Mouse (Mus musculus) C2C12 (cell line): ENCODE results near the gene Mgam. TPM values are rescaled to one million over a fixed set of nuclear protein-coding genes. Genes with fewer than 3 reads are reported as not detected.
"Not testable (repeated sequence)": the region's sequence is repeated elsewhere in the genome, so short reads cannot be mapped to it uniquely, and the experiment has no call there.

Experiments used
- H3K27me3 ChIP-seq: one replicate; pipeline ENCODE4 v1.6.1; 2011; ENCODE audit not compliant: control insufficient read depth, insufficient read depth, insufficient read length
- H3K36me3 ChIP-seq: one replicate; pipeline ENCODE4 v1.6.1; 2011; ENCODE audit not compliant: control insufficient read depth, insufficient read depth
- H3K4me3 ChIP-seq: one replicate; pipeline ENCODE4 v1.5.1; 2011; ENCODE audit warnings: mild to moderate bottlenecking, control low read depth; ENCODE audit not compliant: poor library complexity, insufficient read depth, severe bottlenecking
- H3K79me2 ChIP-seq: one replicate; pipeline ENCODE4 v1.6.1; 2011; ENCODE audit not compliant: control insufficient read depth, insufficient read depth
- H3K79me3 ChIP-seq: one replicate; pipeline ENCODE4 v1.6.1; 2011; ENCODE audit warnings: low read depth, control low read depth
- H3ac ChIP-seq: one replicate; pipeline ENCODE3; 2011; ENCODE audit warnings: low read depth; ENCODE audit not compliant: control insufficient read depth, insufficient read length
- CEBPB ChIP-seq: IDR thresholded peaks from one replicate; pipeline ENCODE4 v1.6.1; 2011; ENCODE audit warnings: low read depth, mild to moderate bottlenecking, control low read depth, moderate library complexity
- CTCF ChIP-seq: IDR thresholded peaks from one replicate; pipeline ENCODE4 v1.5.1; 2011; ENCODE audit not compliant: control insufficient read depth, insufficient read depth, insufficient read length
- FOSL1 ChIP-seq: IDR thresholded peaks from one replicate; pipeline ENCODE4 v1.8.0; 2011; ENCODE audit warnings: mild to moderate bottlenecking, low read length; ENCODE audit not compliant: poor library complexity, insufficient read depth, severe bottlenecking
- MAX ChIP-seq: IDR thresholded peaks from one replicate; pipeline ENCODE4 v1.6.1; 2011; ENCODE audit warnings: mild to moderate bottlenecking, control low read depth
- MYOD1 ChIP-seq: IDR thresholded peaks from one replicate; pipeline ENCODE4 v1.6.1; 2011; ENCODE audit warnings: low read depth; ENCODE audit not compliant: control insufficient read depth, insufficient read length
- MYOG ChIP-seq: IDR thresholded peaks from one replicate; pipeline ENCODE4 v1.6.1; 2011; ENCODE audit not compliant: control insufficient read depth, insufficient read length; ENCODE audit errors: extremely low read depth
- USF1 ChIP-seq: IDR thresholded peaks from one replicate; pipeline ENCODE4 v1.6.1; 2011; ENCODE audit warnings: low read depth, mild to moderate bottlenecking, control low read depth, moderate library complexity
- long read RNA-seq, 2 experiments: library from polyadenylated mRNA; unstranded; transcript quantifications; one replicate each; pipeline ENCODE4 v2.0.0; 2019 to 2020
- polyA plus RNA-seq: library from polyadenylated mRNA; unstranded; fragments of >200 nt; fragmentation: generic; extraction: Trizol; gene quantifications from one replicate; pipeline ENCODE4 v1.2.1, GENCODE M21; 2012; ENCODE audit warnings: missing spikeins

The Mgam gene
- polyA plus RNA-seq: 0.54 TPM
- long read RNA-seq, experiment 1, partial matches to known transcripts: 9 of 10 reads
- long read RNA-seq, experiment 1, other reads (novel, unspliced or antisense): 1 of 10 reads
- long read RNA-seq, experiment 2, partial matches to known transcripts: 2 of 4 reads
- long read RNA-seq, experiment 2, other reads (novel, unspliced or antisense): 2 of 4 reads

DNA sequence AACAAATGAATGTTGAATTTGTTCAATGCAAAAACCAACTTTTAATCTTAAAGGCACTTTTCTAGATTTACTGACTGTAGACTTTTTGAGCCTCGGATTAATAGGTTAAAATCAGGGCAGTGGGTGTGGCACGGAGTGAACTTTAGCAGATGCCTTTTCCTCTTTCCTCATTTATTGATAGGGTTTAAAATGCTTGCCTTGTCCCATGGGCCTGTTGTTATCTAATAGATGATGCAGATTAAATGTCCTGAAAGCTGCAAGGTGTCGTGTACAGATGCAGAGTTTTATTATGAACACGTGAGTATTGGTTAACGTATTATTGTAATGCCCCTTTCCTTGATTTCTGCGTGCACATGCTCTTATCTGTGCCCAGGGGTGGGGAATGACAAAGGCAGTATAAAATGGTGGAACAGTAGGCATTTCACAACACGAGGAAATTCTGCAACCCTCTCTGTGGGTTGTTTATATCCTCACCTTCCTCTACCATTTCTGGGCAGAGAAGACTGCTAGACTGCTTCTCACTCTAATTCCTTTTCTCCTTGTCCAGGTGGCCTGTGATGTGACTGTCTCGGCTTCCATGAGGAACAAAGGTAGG, at the start of gene Mgam:
TSS of gene Mgam (plus strand) at position 426 of the 595 bp plus-strand sequence.
- Histone ChIP-seq H3ac (no peak within 1 kb of the TSS), H3K4me3 (no peak within 1 kb of the TSS), H3K79me2 (no peaks in the 10 kb centered on the region), H3K36me3 (no peaks in the 10 kb centered on the region), H3K27me3 (no peaks in the 10 kb centered on the region), H3K79me3 (no peaks in the 10 kb centered on the region)
- no peak for TF ChIP-seq MYOD1

DNA sequence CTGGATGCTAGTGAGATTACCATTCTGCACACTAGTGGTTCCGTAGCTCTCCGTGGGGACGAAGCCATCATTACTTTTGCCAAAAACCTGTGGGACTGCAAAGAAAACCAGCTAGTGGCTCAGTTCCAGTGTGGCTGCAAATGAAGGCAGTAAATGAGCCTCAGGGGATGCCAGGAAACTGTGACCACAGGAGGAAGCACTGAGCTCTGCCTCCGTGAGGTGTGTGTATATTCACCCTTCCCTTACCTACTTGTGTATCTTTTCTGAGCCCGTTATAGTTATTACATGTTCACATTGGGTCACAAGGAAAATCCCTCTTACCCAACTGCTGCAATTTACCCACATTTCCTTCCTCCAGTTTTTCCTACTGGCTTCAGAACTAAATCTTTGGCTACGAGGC, 44.3 kb upstream of the Mgam start:
- Histone ChIP-seq H3K79me3 (no peaks in the 10 kb centered on the region), H3K4me3 (no peak overlapping the region)

DNA sequence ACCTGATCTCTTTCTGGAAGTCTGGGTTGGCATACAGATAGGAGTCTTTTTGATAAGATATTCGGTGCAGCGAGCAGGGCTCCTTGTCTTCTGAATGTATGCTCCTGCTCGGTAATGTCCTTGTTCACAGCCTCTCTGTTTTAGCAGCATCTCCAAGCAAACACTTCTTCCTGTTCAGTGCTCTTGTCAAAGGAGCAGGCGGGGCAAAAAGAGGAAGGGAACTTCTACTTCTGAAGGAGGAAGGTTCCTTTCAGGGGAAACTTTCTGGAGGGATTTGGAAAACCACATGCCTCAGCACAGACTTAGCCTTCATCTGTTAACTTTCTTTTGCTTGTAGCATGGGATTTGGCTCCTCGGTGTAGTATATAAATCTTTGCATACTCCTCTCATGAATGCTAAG, 43.0 kb upstream of the Mgam start, which contains the start of gene Clec5a:
TSS of gene Clec5a (minus strand) at position 177 of the 400 bp plus-strand sequence.
- H3K36me3 ChIP-seq: no peaks in the 10 kb centered on the region
- no peak for TF ChIP-seq MYOD1
- TF ChIP-seq MAX: no peak
- TF ChIP-seq CEBPB: no peak
- no peak for TF ChIP-seq MYOG
- no peak for TF ChIP-seq FOSL1
- no peak for TF ChIP-seq USF1
- no peak for TF ChIP-seq CTCF

More for the DNA sequence above, 44.3 kb upstream of the Mgam start:
- no peak for TF ChIP-seq MYOD1
- no peak for TF ChIP-seq CTCF
- TF ChIP-seq CEBPB: no peak
- TF ChIP-seq MYOG: no peak
- no peak for TF ChIP-seq MAX
- no peak for TF ChIP-seq USF1
- no peak for TF ChIP-seq FOSL1
- no peaks in the 10 kb centered on the region for H3K36me3 ChIP-seq
- no peaks in the 10 kb centered on the region for H3K27me3 ChIP-seq
- no peak overlapping the region for H3ac ChIP-seq
- no peaks in the 10 kb centered on the region for H3K79me2 ChIP-seq

DNA sequence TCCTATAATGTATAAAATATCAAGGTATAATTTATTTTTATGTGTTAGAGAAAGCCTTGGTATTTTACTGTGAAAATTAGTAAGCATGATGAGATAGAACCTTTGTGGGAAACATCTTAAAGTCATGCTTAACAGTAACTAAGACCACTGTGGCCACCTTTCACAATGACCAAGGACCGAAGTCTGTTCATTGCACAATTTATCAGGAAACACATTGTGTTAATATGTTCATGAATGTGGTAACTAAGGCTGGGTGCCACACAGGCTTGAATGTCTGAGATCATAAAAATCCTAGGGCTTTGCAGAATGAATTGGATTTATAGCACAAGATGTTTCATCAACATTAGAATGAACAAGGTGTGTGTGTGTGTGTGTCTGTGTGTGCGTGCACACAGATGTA, 40.3 kb upstream of the Mgam start:
- H3K79me3 ChIP-seq: no peaks in the 10 kb centered on the region
- no peaks in the 10 kb centered on the region for H3K27me3 ChIP-seq
- no peak overlapping the region for H3ac ChIP-seq
- no peaks in the 10 kb centered on the region for H3K79me2 ChIP-seq
- H3K4me3 ChIP-seq: no peak overlapping the region
- TF ChIP-seq CTCF: no peak
- no peak for TF ChIP-seq MAX
- no peak for TF ChIP-seq MYOD1
- no peak for TF ChIP-seq CEBPB
- no peak for TF ChIP-seq MYOG
- no peak for TF ChIP-seq FOSL1
- TF ChIP-seq USF1: no peak
- no peaks in the 10 kb centered on the region for H3K36me3 ChIP-seq

More for the DNA sequence above, 43.0 kb upstream of the Mgam start, which contains the start of gene Clec5a:
- Histone ChIP-seq H3ac (no peak within 1 kb of the TSS), H3K4me3 (no peak within 1 kb of the TSS), H3K27me3 (no peaks in the 10 kb centered on the region), H3K79me3 (no peaks in the 10 kb centered on the region), H3K79me2 (no peaks in the 10 kb centered on the region)

DNA sequence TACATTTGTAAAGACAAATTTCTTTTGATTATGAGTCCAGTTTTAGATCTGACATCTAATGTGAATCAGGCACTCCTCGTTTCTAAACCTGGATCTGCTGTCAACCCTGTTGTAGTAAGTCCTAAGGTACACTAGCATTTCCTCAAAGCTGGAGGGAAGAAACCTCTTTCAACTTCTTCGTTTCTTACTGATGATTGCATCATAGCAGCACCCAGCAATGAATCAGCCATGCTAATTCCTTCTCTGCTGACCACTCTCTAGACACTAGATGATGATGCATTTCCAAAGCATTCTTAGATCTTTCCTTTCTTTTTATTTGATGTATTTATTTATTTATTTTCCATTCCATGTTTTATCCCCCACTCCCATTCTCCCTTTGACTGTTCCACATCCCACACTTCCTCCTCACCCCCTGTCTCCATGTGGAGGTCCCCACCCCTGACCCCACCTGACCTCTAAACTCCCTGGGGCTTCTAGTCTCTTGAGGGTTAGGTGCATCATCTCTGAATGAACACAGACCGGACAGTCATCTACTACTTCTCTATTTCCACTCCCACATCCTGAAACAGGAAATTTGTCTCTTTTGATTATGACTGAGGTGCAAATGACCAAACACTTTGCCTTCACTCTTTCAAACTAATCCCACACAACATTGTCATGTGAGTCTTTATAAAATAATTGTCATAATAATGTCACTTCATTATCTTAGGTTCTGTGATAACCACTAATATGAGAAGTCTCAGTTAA, 33.7 kb upstream of the Mgam start:
- Histone ChIP-seq H3K27me3 (no peaks in the 10 kb centered on the region), H3K79me2 (no peaks in the 10 kb centered on the region), H3ac (no peak overlapping the region), H3K79me3 (no peaks in the 10 kb centered on the region), H3K4me3 (no peak overlapping the region), H3K36me3 (no peaks in the 10 kb centered on the region)
- TF ChIP-seq MAX (no peak), CEBPB (peak; percentile 96), USF1 (no peak), FOSL1 (no peak), CTCF (no peak)

DNA sequence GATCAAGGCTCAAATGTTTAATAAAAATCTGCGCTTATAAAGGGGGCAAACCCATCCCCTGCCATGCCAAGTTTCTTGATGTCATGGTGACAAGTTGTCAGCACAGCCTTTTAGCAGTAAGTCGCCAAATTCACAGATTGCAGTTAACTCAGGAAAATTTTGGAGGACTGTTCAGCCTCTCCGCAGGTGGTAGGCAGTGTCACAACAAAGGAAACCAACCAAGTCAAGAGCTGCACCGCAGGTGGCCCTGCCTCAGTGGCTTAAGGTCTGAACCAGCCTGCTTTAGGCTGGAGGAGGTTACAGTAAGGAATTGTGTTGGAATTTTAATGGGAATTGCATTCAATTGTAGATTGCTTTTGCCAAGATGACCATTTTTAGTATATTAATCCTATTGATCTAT, 30.1 kb upstream of the Mgam start:
- not testable (repeated sequence) for H3K36me3 ChIP-seq, H3K4me3 ChIP-seq, H3K79me3 ChIP-seq, H3K79me2 ChIP-seq, H3K27me3 ChIP-seq, H3ac ChIP-seq
